Mouse (Mus musculus): Measurements from ENCODE around the gene Trio. TPM values are rescaled to one million over a fixed set of nuclear protein-coding genes. Genes with fewer than 3 reads are reported as not detected.

Trio gene
- polyA plus RNA-seq (2012; rRNA removed) = 158 and 165 TPM in 2 replicates

DNA sequence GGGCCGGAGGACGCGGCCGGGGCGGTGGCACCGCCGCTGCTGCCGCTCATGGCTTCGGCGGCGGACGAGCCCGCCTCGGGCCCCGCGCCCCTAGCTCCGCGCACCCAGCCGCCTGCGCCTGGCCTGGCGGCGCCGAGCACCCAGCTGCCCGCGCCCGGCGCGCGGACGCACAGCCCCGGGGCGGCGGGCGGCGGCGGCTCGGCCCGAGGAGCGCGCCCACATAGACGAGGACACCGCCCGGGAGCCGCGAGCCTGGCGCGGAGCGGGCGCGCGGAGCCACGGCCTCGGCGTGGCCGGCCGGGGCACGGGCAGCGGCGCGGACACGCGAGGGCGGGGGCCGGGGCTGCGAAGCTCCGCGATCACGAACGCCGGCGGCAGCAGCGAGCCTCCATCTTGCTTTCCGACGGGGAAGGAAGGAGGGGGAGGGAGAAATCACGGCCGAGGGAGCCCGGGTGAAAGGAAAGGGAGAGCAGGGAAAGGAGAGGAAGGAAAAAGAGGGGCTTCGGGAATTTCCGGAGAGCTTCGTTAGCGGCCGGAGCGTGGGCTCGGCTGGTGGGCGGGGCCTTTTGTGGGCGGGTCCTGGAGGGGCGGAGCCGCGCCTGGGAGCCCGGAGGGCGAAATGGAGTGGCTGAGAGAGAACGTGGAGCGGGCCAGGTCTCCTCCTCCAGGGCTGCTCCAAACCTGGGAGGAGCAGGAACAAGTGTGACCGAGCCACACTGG lies at the start of gene Trio:
Gene Trio, minus strand, starts transcription at position 402 of the 720 bp plus-strand sequence.

GRCm38 (mm10) chr15:27681419-27682187 lies 344.0 kb downstream of the Trio start, which contains the start of gene Otulinl:
Gene Otulinl (minus strand): TSS chr15:27681579.

Other genes with a start within 250 kb of the Trio start
- 0.54 and 0.56 TPM in 2 replicates for gene Dnah5, start 177.9 kb upstream of the Trio start, polyA plus RNA-seq (2012; rRNA removed)